Mouse (Mus musculus): ENCODE measurements around the gene Ren1.
"Not testable (repeated sequence)": the region's sequence is repeated elsewhere in the genome, so short reads cannot be mapped to it uniquely, and the experiment has no call there.

Ren1 gene

DNA sequence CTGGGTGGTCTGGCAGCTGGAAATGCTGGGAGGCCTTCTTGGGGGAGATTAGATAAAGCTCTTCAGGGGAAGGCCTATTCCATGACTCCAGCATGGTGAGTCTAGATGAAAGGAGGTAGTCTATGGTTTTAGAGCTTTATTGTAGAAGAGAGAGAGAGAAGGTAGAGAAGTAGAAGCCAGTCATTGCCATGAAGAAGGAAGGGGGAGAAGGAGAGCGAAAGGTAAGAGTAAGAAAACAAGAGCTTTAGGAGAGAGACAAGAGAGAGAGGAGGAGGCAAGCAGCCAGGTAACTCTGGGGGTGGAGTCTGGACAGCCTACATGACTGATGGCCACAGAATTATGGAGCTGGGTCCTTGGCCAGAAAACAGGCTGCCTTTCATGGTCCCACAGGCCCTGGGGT is at the start of gene Ren1:
Ren1 (plus strand) TSS at position 301 of the 400 bp plus-strand sequence.
- DNase-seq (ENCODE audit: low spot score in 2 of 2) = no peak

GRCm38 (mm10) chr1:133302540-133302939 is 47.8 kb upstream of the Ren1 start:
- DNase-seq (ENCODE audit: low spot score in 2 of 2) = no peak

GRCm38 (mm10) chr1:133306842-133307241 is 43.5 kb upstream of the Ren1 start:
- peak; percentile 57 to 71 for DNase-seq (ENCODE audit: low spot score in 2 of 2)

GRCm38 (mm10) chr1:133307318-133307717 is 43.0 kb upstream of the Ren1 start:
- no peak for DNase-seq (ENCODE audit: low spot score in 2 of 2)

DNA sequence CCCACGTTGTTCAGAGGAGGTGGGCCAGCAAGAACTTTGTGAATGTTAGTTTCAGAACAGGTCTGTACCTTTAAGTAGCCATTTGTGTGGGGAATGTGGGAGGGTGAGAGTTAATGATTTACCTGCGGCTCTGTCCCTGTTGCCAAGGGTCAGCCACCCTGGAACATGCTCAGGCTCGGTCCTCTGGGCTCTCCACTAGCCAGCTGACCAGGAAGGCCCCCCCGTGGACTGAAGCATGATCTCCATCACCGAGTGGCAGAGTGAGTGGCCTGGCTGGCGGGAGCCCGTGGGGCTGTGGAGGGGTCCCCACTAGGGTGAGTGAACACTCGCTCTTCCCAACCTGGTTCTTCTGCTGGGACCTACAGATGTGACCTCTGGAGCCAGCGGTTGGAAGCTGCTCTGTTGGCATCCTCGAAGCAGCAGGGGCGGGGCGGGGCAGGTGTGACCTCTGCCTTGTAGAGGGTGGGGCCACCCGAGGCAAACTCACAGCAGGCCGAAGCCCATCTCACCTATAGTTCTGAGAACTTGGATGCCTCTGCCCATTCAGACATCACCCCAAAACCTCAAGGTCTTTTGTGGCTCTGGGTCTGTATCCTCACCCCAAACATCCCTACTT is 40.5 kb upstream of the Ren1 start, which contains the start of gene Golt1a:
Golt1a (plus strand) TSS at position 149 of the 616 bp plus-strand sequence.
- DNase-seq (ENCODE audit: low spot score in 2 of 2) = peak; percentile 45 to 51

DNA sequence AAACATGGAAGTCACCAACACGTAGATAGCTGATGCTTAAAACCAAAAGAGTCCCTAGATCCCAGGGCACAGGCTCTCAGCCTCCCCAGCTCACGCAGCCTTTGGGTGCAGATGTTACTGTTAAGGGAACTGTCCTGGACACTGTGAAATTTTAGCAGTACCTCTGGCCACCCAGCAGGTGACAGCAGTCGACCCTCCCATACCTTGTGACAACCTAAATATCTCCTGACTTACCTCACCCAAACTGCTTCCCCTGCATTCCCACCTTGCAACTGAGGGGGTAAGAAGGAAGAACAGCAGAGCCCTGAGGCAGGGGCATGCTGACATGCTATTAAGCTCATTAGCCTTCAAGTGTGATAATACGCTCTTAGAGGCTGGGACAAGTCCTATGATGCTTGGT is 39.1 kb upstream of the Ren1 start:
- DNase-seq (ENCODE audit: low spot score in 2 of 2) = no peak

GRCm38 (mm10) chr1:133311946-133312345 is 38.4 kb upstream of the Ren1 start:
- no peak for DNase-seq (ENCODE audit: low spot score in 2 of 2)

DNA sequence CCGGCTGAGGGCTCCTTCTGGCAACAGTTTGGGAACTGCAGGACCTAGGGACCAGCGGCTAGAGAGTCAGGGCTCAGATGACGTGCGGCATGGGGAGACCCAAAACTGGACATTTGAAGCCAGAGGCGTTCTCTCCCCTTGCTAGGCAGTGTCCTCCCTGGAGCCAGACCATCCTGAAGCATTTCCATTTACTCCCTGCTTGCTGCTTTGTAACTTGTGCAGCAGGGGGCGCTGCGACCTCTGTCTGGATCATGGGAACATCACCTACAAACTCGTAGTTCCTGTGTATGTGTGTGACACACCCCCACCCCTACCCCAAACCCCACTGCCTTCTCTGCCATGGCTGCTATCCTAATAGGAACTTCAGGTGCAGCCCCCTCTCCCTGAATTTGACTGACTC is 35.9 kb upstream of the Ren1 start:
- DNase-seq (ENCODE audit: low spot score in 2 of 2) = no peak

GRCm38 (mm10) chr1:133315775-133316174 is 34.5 kb upstream of the Ren1 start:
- DNase-seq (ENCODE audit: low spot score in 2 of 2) = no peak

DNA sequence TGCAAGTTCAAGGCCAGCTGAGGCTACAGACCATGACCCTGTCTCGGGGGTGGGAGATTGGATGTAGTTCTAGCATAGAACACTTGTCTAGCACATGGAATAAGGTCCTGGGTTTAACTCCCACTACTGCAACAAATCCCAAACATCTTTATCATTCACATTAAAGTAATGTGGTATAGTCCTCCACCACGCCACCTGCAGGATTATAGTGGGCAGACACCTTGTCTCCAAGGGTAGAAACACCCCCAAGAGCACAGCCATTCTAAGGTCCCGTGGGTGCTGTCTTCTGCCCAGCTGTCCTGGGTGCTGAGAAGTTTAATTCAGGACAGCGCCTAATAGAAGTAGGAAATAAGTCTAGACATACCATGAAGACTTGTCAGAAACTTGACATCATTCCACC is 33.7 kb upstream of the Ren1 start:
- DNase-seq (ENCODE audit: low spot score in 2 of 2) = no peak

DNA sequence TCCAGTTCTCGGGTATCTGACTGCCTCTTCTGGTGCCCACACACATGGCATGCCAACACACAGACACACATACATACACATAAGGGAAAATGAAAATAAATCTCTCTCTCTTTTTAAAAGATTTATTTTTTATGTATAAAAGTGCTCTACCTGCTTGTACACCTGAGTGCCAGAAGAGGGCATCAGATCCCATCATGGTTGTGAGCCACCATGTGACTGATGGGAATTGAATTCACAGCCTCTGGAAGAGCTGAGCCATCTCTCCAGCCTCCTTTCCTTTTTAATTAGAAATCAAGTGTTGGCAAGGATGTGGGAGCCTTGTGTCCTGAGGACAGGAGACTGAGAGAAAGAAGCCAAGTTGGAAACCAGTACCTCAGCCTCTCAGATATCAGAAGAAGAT is 33.2 kb upstream of the Ren1 start:
- no peak for DNase-seq (ENCODE audit: low spot score in 2 of 2)

DNA sequence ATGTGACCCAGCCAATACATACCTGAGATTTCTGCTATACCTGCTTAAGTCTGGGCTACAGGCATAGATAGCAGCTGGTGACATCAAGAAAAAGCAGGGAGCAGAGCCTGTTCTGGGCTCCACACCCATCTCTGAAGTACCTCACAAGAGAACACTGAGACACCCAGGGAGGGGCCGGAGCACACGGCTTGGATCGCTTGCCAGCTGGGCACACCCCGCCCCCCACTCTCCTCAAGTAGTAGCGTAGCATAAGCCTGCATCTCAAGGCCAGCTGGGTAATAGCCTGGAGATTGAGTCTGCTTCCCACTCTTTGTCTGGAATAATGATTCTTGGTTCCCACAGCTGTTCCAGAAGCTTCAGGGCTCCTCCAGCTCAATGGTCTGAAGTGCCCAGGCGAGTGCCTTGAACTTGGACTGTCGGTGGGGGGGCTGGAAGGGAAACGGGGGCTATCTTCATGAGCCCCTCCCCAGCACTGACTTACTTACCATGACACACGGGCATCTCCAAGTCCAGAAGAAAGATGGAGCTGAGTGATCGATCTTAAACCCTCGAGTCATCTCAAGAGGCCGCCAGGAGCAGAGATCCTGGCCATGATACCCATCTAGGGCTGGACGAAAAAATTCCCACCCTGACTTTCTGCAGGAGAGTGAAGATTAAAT is 28.9 kb upstream of the Ren1 start, which contains the start of gene Kiss1:
Kiss1 (plus strand) TSS at position 609 of the 659 bp plus-strand sequence.
- DNase-seq (ENCODE audit: low spot score in 2 of 2) = no peak

DNA sequence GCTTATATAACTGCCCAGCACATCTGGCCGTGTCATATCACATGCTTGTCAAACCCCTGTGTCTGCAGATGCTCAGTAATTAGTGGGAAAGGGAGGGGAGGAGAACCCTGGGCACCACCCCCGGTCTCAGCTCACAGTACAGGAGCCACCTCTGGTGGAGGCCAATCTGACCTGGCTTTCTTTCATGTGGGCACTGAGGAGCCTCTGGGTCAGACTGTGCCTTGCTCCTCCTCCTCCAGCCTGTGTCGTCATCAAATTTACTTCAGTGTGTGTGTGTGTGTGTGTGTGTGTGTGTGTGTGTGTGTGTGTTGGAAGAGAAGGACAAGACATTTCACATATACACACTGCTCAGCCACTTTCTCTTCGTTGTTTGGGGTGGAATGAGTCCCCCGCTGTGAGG is 27.0 kb upstream of the Ren1 start:
- no peak for DNase-seq (ENCODE audit: low spot score in 2 of 2)

GRCm38 (mm10) chr1:133325951-133326350 is 24.4 kb upstream of the Ren1 start:
- DNase-seq (ENCODE audit: low spot score in 2 of 2) = no peak

DNA sequence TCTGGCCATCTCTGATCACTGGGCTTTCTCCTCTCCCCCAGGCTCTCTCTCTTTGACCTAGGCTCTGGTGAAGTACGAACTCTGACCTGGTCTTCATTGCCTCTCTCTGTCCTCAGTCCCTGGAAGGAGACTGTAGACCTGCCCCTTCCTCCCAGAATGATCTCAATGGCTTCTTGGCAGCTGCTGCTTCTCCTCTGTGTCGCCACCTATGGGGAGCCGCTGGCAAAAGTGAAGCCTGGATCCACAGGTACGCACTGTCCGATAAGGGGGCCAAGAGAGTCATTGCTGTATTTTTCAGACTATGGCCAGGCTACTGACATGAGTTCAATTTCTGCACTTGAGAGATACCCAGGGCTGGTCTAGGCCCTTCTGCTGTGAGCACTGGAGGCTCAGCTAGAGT is 23.2 kb upstream of the Ren1 start:
- no peak for DNase-seq (ENCODE audit: low spot score in 2 of 2)

GRCm38 (mm10) chr1:133328299-133328795 is 22.0 kb upstream of the Ren1 start:
- DNase-seq (ENCODE audit: low spot score in 2 of 2) = no peak

DNA sequence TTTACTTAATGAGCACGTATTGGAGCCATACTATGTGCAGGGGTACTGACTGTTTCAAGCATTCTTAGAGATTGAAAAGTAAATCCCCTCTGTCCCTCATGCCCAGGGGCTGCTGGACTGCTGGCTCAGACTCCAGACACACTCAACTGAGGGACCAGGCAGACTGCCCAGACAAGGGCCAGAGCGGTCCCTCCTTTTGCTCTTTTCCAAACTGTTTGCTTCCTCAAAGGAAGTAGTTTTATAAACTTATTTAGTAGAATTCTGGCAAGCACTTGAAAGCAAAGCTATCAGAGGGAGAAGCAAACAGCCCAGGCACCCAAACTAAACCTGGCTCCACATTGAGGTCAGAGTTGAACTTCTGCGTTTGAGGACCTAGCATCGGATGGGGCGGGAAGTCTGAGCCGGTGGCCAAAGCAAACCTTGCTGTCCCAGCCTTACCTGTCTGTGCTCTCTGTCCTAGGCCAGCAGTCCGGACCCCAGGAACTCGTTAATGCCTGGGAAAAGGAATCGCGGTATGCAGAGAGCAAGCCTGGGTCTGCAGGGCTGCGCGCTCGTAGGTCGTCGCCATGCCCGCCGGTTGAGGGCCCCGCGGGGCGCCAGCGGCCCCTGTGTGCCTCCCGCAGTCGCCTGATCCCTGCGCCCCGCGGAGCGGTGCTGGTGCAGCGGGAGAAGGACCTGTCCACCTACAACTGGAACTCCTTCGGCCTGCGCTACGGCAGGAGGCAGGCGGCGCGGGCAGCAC is 21.2 kb upstream of the Ren1 start:
- no peak for DNase-seq (ENCODE audit: low spot score in 2 of 2)

DNA sequence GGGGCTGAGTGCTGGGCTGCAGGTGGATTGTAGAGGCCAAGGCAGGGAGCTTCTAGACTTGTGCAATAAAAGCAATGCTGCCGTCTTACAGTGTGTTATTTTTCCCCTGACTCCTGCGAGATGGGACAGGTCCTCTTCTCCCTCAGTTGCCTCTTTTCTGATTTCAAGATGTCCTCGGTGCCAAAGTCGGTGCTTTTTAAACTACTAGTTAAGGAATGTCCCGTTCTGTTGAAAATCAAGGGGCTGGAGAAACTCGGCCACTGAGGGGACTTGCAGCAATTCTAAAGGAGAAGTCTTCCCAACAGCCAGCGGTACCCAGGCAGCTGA is 20.7 kb upstream of the Ren1 start:
- DNase-seq (ENCODE audit: low spot score in 2 of 2) = no peak

- DNase-seq (ENCODE audit: low spot score in 2 of 2) = no peak
Measured at GRCm38 (mm10) chr1:133331142-133331541, 19.2 kb upstream of the Ren1 start.

GRCm38 (mm10) chr1:133332656-133333430 is 17.5 kb upstream of the Ren1 start:
- no peak for DNase-seq (ENCODE audit: low spot score in 2 of 2)

DNA sequence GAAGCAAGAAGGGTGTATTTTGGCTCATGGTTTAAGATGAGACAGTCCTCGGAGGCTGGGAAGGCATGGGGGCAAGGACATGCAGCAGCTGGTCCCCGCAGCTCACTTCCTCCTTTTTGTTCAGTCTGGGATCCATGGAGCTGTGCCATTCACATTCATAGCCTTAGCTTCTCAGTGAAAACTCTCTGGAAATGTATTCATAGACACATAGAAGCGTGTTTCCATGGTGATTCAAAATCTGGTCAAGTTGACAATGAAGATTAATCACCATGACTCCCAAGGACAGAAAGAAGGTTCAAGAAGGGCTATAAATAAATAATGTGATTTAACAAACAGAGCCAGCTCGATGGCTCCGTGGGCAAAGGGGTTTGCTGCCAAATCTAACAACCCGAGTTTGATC is 16.4 kb upstream of the Ren1 start:
- no peak for DNase-seq (ENCODE audit: low spot score in 2 of 2)

DNA sequence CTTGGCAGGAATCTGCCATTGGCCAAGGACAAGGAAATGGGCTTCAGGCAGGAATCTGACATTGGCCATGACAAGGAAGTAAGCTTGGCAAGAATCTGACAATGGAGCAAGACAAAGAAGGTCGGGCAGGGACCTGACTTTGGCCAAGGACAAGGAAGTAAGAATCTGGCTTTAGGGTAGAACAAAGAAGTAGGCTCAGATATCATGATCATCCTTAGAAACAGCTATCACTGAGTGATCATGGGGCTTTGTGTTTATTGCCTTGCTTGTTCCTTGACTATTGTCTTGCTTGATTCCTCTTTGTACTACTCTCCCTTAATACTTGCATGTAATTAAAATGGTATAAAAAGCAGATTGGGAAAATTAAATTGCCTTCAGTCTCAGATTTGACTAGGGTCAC is 9.9 kb upstream of the Ren1 start:
- DNase-seq (ENCODE audit: low spot score in 2 of 2) = not testable (repeated sequence)

All from urinary bladder, adult 18-20 months (tissue).